Mouse (Mus musculus) adrenal gland, adult 2 months (tissue): ENCODE measurements around the gene Gm20662. TPM values are rescaled to one million over a fixed set of nuclear protein-coding genes. Genes with fewer than 3 reads are reported as not detected.

Source experiments
- DNase-seq: peaks from one replicate; pipeline ENCODE4 v3.0.0; 2021
- long read RNA-seq: library from polyadenylated mRNA; stranded (forward); transcript quantifications from one replicate; pipeline ENCODE4 v2.0.0, GENCODE M21; 2021
- polyA plus RNA-seq: library from polyadenylated mRNA; depleted of rRNA; stranded (reverse); fragments of >200 nt; gene quantifications from 2 replicates; pipeline ENCODE4 v1.2.3, GENCODE M21; 2012; rRNA removed
- total RNA-seq, 2 experiments: library from RNA; stranded (reverse); gene quantifications; 2 replicates each; pipeline ENCODE4 v1.2.3; 2021

The Gm20662 gene
- total RNA-seq (under 1 TPM in 1 of 2 experiments, not detected in 1; 0.20 TPM), polyA plus RNA-seq (0.62 and 1.3 TPM in 2 replicates)
- long read RNA-seq, result 0 reads

GRCm38 (mm10) chr9:107996049-107996448, at the start of gene Gm20662:
Gm20662 (plus strand) TSS chr9:107996349.
- no peak for DNase-seq

- DNase-seq, result no peak
These were observed 48.6 kb upstream of the Gm20662 start for GRCm38 (mm10) chr9:107947241-107948194.

DNA sequence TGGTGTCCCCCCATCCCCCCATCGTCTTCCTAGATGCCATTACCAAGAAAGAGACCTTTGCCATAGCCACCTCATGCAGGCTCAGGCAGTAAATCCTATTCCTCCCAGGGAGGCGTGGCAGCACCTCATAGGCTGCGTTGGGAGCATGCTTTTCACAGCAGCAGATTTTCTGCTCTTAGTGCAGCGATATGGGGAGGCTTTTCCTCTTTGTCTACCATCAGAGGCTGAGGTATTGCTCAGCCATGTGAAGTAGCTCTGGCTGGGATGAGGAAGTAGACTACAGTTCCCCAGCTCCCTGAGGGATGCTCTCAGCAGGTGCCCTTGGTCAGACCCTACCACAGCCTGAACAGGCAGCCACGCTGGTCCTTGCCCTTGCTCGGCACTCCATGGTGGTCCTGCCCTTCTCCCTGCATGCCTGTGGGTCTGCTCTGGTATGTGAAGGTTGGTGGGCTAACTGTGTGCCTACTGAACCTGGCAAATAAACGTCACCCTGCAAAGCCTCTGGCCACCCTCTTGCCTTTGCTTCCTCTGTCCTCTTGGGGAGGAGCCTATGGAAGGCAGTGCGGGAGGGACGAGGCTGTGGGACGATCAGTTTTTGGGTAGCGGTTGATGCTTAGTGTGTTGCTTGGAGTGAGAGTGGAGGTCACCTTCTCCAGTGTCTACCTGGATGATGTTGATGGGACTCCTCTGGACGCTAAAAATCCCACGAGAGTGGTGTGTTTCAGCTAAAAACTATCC, 46.8 kb upstream of the Gm20662 start:
- DNase-seq, result no peak

DNA sequence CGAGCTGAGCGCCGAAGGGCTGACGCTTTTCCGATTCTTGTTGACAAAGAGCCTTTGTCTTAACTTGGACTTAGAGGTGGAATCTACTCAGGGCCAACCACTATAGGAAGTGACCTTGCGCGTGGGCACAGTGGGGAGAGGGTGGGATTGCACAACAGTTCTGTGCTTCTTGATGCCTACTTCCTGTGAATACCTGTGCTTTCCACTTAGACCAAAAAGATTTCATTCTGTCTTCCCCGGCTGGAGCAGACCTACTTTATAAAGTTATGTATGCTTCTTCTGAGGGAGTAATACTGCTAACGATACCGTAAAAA, 46.3 kb upstream of the Gm20662 start, which contains the start of gene Traip:
Gene Traip (plus strand): TSS at position 215 of the 314 bp plus-strand sequence.
- no peak for DNase-seq

GRCm38 (mm10) chr9:107950460-107951355, 45.4 kb upstream of the Gm20662 start:
- peak; percentile 94 for DNase-seq

GRCm38 (mm10) chr9:107955613-107956289, 40.4 kb upstream of the Gm20662 start:
- no peak for DNase-seq

GRCm38 (mm10) chr9:107957141-107957540, 39.0 kb upstream of the Gm20662 start:
- no peak for DNase-seq

DNA sequence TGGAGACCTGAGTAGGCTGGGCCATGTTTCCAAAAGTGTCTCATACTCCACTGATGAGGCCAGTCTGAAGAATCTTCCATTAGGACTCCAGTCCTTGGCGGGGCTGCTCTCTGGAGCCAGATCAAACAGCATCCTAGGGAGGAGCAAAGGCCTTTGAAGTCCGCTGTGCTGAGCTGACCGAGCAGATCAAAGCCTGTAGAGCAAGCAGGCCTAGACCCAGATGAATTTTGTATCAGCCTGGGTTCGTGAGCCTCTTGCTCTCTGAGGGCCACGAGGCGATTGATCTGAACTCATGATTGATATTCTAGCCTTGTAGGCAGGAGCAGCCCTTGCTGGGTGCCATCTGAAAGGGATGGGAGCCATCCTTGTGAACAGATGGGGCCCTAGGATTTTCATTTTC, 36.3 kb upstream of the Gm20662 start:
- peak; percentile 71 for DNase-seq

DNA sequence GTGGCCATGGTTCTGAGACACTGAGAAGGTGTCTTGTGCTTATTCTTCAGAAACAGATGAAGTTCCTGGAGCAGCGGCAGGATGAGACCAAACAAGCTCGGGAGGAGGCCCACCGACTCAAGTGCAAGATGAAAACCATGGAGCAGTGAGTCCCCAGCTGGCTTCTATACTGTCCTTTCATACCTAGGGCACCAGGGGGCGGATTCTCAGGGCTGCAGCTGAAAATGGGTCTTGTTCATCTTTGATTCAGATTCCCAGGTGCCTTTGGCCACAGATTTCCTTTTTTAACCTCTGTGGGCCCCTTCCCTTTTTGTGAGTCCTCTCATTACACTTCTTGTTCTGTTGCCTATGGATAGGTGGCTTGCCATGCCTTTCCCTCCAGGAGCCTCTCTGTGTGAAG, 35.2 kb upstream of the Gm20662 start:
- no peak for DNase-seq

DNA sequence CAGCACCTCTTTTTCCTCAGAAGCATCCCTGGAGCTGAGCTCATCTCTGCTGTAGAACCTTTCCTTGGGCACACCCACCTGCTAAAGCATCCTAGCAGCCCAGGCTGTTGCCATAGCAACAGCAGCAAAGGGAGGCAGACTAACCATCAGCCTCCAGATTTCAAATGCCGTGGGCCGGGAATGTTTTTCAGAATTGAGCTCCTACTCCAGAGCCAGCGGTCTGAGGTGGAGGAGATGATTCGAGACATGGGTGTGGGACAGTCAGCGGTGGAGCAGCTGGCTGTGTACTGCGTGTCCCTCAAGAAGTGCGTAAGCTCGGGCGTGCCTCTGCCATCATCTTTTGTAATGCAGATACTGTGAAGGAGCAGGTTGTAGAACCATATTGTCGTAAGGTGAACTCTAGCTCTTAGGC, 34.8 kb upstream of the Gm20662 start:
- no peak for DNase-seq

- DNase-seq, result no peak
These were observed 34.3 kb upstream of the Gm20662 start for GRCm38 (mm10) chr9:107961881-107962280.

DNA sequence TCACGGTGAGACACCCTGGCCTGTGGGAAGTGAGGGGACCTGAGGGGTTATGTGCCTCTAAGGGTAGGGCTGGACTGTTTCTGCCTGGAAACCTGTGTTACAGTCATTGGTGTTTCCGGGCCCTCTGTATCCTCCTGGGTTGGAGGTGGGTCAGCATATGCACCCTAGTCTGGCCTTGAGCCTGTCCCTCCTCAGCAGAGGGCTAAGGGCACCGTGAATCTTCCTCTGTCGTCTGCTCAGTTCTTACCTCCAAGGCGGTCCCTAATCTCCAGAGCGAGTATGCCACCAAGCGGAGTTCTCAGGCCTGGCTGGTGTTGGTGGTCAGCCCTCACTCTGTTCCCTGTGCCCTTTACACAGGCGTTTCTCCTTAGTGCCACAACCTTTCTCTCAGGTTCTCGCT, 33.2 kb upstream of the Gm20662 start:
- no peak for DNase-seq

- peak; percentile 86 for DNase-seq
These were observed 32.4 kb upstream of the Gm20662 start for GRCm38 (mm10) chr9:107963700-107964099.

DNA sequence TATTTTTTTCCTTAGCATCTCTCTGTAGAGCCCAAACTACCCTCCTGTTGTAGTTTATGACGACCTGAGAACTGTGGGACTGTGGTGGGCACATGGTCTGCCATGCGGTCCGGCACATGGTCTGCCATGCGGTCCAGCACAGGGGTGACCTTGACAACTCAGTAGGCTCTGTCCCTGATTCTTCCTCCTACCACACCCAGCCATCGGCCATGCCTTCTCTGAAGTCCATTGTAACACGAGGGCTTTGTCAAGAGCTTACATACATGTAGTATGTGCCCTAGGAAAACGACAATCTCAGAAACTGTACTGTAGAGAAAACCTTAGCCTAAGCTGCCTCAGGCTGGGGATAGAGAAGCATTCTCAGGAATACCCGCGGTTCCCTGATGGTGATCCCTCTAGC, 31.5 kb upstream of the Gm20662 start:
- DNase-seq, result no peak

GRCm38 (mm10) chr9:107966676-107967075, 29.5 kb upstream of the Gm20662 start:
- DNase-seq, result no peak

- DNase-seq, result no peak
These were observed 28.7 kb upstream of the Gm20662 start for GRCm38 (mm10) chr9:107967437-107967836.

DNA sequence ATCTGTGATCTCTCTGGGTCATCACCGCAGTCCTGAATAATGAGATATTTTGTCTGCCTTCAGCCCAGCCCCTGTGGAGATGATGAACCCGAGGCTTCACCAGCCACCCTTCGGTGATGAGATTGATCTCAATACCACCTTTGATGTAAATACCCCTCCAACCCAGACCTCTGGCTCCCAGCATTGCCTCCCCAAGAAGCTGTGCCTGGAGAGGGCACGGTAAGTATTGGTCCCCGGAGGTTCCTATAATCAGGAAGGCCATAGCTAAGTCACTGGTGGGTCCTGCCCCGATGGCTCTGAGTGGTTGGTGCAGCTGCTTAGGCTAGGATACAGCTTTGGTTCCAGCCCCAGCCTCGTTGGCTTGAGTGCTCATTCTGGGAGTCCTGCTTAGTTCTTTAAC, 27.6 kb upstream of the Gm20662 start:
- DNase-seq, result no peak

DNA sequence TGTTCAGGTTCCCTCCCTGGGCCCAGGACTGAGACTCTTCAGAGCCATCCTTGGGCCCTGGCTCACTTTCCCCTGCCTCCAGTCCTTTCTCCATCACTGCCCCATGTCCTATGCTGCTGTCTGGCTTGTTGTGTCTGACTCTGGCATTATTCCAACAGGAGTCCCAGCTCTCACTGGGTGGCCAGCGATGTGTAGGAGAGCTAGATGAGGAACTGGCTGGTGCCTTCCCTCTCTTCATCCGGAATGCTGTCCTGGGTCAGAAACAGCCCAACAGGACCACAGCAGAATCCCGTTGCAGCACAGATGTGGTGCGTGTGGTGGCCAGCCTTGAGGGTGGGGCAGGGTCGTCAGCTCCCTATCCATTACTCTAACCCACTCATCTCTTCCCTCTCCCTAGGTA, 25.8 kb upstream of the Gm20662 start:
- no peak for DNase-seq

- no peak for DNase-seq
These were observed 24.2 kb upstream of the Gm20662 start for GRCm38 (mm10) chr9:107971690-107972541.

DNA sequence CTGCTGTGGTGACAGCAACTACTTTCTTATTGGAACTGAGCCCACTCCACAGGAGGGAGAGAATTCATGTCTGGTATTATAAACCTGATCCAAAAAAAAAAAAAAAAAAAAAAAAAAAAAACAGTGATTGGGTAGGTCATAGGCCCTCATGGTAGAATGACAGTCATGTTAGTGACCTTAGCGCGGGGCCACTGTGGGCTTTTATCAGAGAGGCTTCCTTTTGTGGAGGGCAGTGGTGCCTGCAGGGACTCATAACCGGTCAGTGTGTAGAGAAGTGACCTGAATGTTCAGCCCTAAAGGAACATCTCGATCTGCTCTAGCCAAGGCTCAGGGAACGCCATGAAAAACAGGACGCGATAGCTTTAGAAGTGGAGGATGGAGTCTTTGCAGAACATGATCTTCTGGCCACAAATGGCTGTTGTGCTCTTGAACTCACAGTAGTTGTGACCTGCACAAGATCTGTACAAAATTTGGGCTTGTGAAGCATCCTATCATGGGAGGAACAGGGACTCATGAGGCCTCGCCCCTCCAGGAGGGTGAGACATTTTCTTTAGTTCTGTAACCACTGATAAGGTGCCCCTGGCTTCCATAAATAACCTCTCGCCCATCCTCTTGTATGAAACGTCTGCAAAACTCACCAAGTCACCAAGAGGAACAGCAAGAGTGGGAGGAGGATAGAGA, 21.5 kb upstream of the Gm20662 start:
- DNase-seq, result no peak
